Mouse (Mus musculus): Measurements from ENCODE around the gene Surf1. TPM values are rescaled to one million over a fixed set of nuclear protein-coding genes. Genes with fewer than 3 reads are reported as not detected.

Gene Surf1
- polyA plus RNA-seq, 1 experiment: 85.2 TPM

DNA sequence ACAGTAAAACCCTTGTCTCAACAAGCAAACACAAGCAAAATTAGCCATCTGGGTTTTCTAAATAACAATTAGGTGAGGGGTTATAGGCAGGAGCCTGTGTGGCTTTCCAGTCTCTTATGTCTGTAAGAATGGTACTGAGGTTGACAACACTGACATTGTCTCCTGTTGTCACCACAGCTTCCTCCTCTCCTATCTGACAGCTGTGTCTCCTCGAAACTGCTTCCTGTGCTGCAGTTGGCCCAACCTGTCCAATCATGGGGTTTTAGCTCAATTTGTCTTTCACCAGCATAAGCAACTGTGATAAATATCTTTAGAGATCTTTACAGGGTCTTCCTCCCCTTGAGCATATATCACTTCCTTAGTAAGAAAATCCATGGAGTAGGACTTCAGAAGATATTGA is 20.1 kb upstream of the Surf1 start:
- H3K27ac ChIP-seq (ENCODE audit: insufficient read depth, low read depth, low read length): no peak overlapping the region

GRCm38 (mm10) chr2:26935286-26935685 is 19.0 kb upstream of the Surf1 start:
- TF ChIP-seq POLR2A (IDR thresholded peaks at IDR 0.05; ENCODE audit: low read depth, low read length) (no peak), CTCF (conservative IDR thresholded peaks at IDR 0.05; ENCODE audit: insufficient read depth, insufficient read length, low read depth, low read length) (no peak)
- no peak overlapping the region for H3K27ac ChIP-seq (ENCODE audit: insufficient read depth, low read depth, low read length)
- WGBS: 85% methylated on average over 2 of the region's 2 CpGs
- H3K27me3 ChIP-seq (replicated peaks; ENCODE audit: control insufficient read depth, insufficient read depth, low read length): no peaks in the 10 kb centered on the region
- no peak overlapping the region for H3K4me3 ChIP-seq (ENCODE audit: insufficient read depth, low read depth, low read length)
- H3K4me1 ChIP-seq (ENCODE audit: control insufficient read depth, insufficient read depth, low read length): peaks cover 18% of the 10 kb centered on the region
- no peak for DNase-seq
- no peaks in the 10 kb centered on the region for H3K36me3 ChIP-seq (ENCODE audit: control insufficient read depth, insufficient read depth, low read length)

More for the DNA sequence above, 20.1 kb upstream of the Surf1 start:
- Histone ChIP-seq H3K4me1 (ENCODE audit: control insufficient read depth, insufficient read depth, low read length) (peaks cover 8% of the 10 kb centered on the region), H3K27me3 (replicated peaks; ENCODE audit: control insufficient read depth, insufficient read depth, low read length) (no peaks in the 10 kb centered on the region), H3K36me3 (ENCODE audit: control insufficient read depth, insufficient read depth, low read length) (no peaks in the 10 kb centered on the region), H3K4me3 (ENCODE audit: insufficient read depth, low read depth, low read length) (no peak overlapping the region)
- 44% methylated on average over 1 of the region's 1 CpGs for WGBS
- no peak for TF ChIP-seq CTCF (conservative IDR thresholded peaks at IDR 0.05; ENCODE audit: insufficient read depth, insufficient read length, low read depth, low read length)
- no peak for TF ChIP-seq POLR2A (IDR thresholded peaks at IDR 0.05; ENCODE audit: low read depth, low read length)
- no peak for DNase-seq

- H3K36me3 ChIP-seq (ENCODE audit: control insufficient read depth, insufficient read depth, low read length): no peaks in the 10 kb centered on the region
- peaks cover 26% of the 10 kb centered on the region for H3K4me1 ChIP-seq (ENCODE audit: control insufficient read depth, insufficient read depth, low read length)
- H3K4me3 ChIP-seq (ENCODE audit: insufficient read depth, low read depth, low read length): peak within 1 kb of the TSS; percentile 88
- DNase-seq: peak; percentile 98
- peak within 1 kb of the TSS; percentile 84 for H3K27ac ChIP-seq (ENCODE audit: insufficient read depth, low read depth, low read length)
- no peaks in the 10 kb centered on the region for H3K27me3 ChIP-seq (replicated peaks; ENCODE audit: control insufficient read depth, insufficient read depth, low read length)
- no peak for TF ChIP-seq CTCF (conservative IDR thresholded peaks at IDR 0.05; ENCODE audit: insufficient read depth, insufficient read length, low read depth, low read length)
- TF ChIP-seq POLR2A (IDR thresholded peaks at IDR 0.05; ENCODE audit: low read depth, low read length): peak; percentile 64
- under 1% methylated on average over 69 of the region's 70 CpGs for WGBS
These were observed 17.1 kb upstream of the Surf1 start, which contains the start of the genes Surf4 and Stkld1 for GRCm38 (mm10) chr2:26933304-26934055. TSS of gene Surf4 (minus strand) at chr2:26933928. TSS of gene Stkld1 (plus strand) at chr2:26934047.

GRCm38 (mm10) chr2:26932473-26933303 is 16.4 kb upstream of the Surf1 start:
- TF ChIP-seq POLR2A (IDR thresholded peaks at IDR 0.05; ENCODE audit: low read depth, low read length) (no peak), CTCF (conservative IDR thresholded peaks at IDR 0.05; ENCODE audit: insufficient read depth, insufficient read length, low read depth, low read length) (no peak)
- H3K36me3 ChIP-seq (ENCODE audit: control insufficient read depth, insufficient read depth, low read length): no peaks in the 10 kb centered on the region
- peak; percentile 76 for DNase-seq
- H3K4me3 ChIP-seq (ENCODE audit: insufficient read depth, low read depth, low read length): peak overlapping the region; percentile 88
- H3K27me3 ChIP-seq (replicated peaks; ENCODE audit: control insufficient read depth, insufficient read depth, low read length): no peaks in the 10 kb centered on the region
- H3K4me1 ChIP-seq (ENCODE audit: control insufficient read depth, insufficient read depth, low read length): peaks cover 32% of the 10 kb centered on the region
- under 1% methylated on average over 49 of the region's 49 CpGs for WGBS
- H3K27ac ChIP-seq (ENCODE audit: insufficient read depth, low read depth, low read length): peak overlapping the region; percentile 84

GRCm38 (mm10) chr2:26930390-26930789 is 14.1 kb upstream of the Surf1 start:
- peak; percentile 63 for TF ChIP-seq CTCF (conservative IDR thresholded peaks at IDR 0.05; ENCODE audit: insufficient read depth, insufficient read length, low read depth, low read length)
- TF ChIP-seq POLR2A (IDR thresholded peaks at IDR 0.05; ENCODE audit: low read depth, low read length): no peak
- Histone ChIP-seq H3K27ac (ENCODE audit: insufficient read depth, low read depth, low read length) (no peak overlapping the region), H3K27me3 (replicated peaks; ENCODE audit: control insufficient read depth, insufficient read depth, low read length) (no peaks in the 10 kb centered on the region), H3K4me3 (ENCODE audit: insufficient read depth, low read depth, low read length) (no peak overlapping the region), H3K36me3 (ENCODE audit: control insufficient read depth, insufficient read depth, low read length) (no peaks in the 10 kb centered on the region), H3K4me1 (ENCODE audit: control insufficient read depth, insufficient read depth, low read length) (peaks cover 35% of the 10 kb centered on the region)
- DNase-seq: peak; percentile 77
- 17% methylated on average over 1 of the region's 1 CpGs for WGBS

- H3K27ac ChIP-seq (ENCODE audit: insufficient read depth, low read depth, low read length): no peak overlapping the region
- TF ChIP-seq CTCF (conservative IDR thresholded peaks at IDR 0.05; ENCODE audit: insufficient read depth, insufficient read length, low read depth, low read length) (no peak), POLR2A (IDR thresholded peaks at IDR 0.05; ENCODE audit: low read depth, low read length) (no peak)
- H3K4me1 ChIP-seq (ENCODE audit: control insufficient read depth, insufficient read depth, low read length): peaks cover 31% of the 10 kb centered on the region
- no peak overlapping the region for H3K4me3 ChIP-seq (ENCODE audit: insufficient read depth, low read depth, low read length)
- DNase-seq: peak; percentile 66
- H3K27me3 ChIP-seq (replicated peaks; ENCODE audit: control insufficient read depth, insufficient read depth, low read length): no peaks in the 10 kb centered on the region
- 67% methylated on average over 6 of the region's 6 CpGs for WGBS
- H3K36me3 ChIP-seq (ENCODE audit: control insufficient read depth, insufficient read depth, low read length): peaks cover 2% of the 10 kb centered on the region
These were observed 11.6 kb upstream of the Surf1 start for GRCm38 (mm10) chr2:26927745-26928476.
